Mouse (Mus musculus) natural killer cell, adult 2 months (primary cell): ENCODE measurements around the gene Myf5.

Experiments
- DNase-seq, 2 experiments: peaks; one replicate each; pipeline ENCODE4 v3.0.0; 2022; ENCODE audit warnings: low spot score in 2 of 2

Gene Myf5

DNA sequence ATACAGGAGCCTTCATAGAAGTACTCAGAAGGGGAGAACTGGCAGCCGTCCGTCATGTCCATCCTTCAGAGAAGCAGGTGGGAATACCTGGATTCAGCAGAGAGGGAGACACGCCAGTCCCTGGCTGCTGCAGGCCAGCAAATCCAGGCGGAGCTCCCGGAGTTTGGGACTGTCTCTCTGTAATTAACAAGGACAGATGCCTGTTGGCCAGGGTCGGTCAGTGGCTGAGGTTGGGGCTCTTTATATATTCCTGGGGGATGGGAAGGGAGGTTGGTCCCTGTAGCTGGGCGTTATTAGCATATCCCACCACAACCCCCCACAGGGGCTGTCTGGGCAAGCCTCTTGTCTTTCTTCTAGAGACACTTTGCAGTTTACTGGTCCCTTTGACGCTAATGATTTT lies at the start of gene Myf5:
TSS of gene Myf5 (minus strand) at position 265 of the 400 bp plus-strand sequence.
- no peak for DNase-seq

DNA sequence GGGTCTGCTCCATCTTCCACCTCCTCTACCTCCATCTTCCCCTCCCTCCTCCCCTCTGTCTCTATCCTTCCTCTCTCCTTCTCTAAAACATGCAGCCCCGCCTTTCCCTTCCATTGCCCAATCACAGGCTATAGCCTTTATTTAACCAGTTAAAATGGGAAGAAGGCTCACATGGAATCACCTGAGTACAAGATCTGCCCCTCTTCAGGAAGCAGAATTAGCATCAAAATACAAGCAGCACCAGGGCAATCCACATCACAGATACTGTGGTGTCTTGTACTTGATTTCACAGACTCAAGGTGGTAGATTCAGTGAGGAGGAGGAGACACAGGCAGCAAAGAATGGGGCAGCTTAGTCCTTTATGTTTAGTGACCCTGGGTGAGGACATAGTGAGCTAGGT lies 42.8 kb upstream of the Myf5 start:
- DNase-seq, result no peak

DNA sequence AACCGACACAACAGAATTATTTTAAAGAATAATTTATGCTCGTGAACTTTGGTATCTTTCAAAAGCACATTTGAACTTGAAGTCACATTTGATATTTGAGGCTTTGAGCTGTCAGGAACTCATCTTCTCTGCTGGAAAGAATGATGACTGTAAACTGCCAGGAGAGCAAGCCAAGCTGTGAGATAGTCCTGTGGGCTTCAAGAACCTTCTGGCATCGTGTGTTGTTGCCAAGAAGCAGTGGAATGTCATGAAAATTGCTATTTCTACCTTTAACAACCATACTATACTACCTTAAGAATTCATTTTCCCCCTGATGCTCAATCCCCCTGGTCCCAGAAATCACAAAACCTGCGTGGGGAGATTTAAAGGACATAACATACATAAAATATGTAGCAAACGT lies 33.3 kb upstream of the Myf5 start:
- no peak for DNase-seq

DNA sequence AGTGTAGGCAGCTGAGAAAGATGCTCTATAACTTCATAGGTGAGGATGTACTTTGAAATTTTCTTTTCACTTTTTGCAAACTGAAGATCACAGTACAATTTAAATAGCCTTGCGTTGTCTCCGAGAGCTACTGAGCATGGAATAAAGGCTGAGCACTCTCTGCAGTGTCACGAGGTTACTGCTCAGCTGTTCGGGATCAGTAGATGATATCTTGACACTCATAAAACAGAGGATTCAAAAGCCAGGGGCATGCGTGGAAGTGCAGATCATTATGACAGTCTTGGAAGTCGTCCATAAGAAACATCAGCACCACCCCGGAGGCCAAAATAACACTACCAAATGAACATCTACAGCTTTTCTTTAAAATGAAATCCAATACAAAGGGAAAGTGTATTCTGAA lies 30.7 kb upstream of the Myf5 start:
- no peak for DNase-seq

DNA sequence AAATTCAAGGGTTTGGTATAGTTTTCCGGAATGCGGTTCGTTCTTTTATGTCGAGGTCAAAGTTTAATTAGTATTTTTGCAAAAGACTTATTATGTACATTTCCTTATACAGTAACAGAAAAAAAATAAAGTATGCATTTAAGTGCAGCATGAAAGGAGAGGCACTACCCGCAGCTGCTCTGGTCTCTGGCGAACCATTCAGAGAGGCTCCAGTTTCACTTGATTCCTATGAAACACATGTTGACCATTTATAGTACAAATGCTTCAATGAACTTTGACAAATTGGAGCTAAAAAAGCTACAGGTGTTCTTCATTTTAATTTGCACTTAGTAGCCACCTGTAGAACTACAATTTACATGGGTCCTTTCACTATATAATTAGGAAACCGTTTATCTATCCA lies 28.8 kb upstream of the Myf5 start:
- DNase-seq, result no peak

DNA sequence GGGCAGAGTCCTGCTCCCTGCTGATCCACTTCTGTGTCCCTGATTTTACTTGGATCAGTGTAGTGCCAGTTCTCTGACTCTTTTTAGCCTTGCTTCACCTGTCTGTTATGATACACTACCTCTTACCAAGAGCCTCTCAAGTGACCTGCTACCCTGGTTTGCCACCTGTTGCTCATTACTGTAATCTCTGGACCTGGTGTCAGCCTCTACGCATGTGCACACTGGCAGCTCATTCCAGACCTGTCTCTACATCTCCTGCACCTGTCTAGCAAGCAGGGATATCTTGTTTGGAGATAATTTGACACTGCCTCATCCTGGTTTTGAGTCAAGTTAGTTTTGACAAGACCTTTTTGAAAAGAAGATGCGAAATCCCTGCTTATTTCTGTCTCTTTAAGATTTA lies 20.5 kb upstream of the Myf5 start:
- no peak for DNase-seq

DNA sequence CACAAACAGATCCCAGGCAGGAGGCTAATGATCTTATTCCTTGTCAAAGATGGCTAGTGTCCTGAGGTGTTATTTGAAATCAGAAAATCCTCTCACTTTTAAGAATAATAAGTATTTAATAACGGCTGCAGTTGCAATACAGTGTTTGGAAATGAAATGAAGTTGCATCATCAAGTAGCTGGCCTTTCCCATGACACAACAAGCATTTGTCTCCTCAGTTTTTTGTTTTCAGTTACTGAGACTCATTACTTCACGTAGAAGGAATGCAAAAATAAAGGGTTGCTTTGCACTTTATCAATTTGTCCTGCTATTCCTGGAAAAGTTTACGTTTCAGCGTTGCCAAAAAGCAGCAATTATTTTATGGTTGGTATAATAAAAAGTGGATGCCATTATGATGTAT lies 17.5 kb upstream of the Myf5 start:
- DNase-seq, result no peak

DNA sequence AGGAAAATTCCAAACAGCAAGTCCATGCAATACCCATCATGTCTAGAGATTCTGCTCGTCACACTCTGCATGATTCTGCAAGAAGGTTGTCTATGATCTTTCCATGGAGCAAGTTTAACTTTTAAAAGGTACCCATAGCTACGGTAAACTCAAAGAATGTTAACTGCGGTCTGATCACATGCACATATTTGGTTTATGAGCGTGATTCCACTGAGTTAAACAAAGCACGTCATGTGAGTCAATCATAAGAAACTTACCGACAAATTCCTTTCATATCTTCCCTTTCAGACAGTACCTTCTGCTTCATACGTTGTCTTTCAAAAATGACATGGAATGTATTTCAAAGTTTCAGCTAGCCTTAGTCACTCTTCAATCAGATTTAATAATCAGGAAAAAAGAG lies 16.3 kb upstream of the Myf5 start:
- DNase-seq, result no peak

DNA sequence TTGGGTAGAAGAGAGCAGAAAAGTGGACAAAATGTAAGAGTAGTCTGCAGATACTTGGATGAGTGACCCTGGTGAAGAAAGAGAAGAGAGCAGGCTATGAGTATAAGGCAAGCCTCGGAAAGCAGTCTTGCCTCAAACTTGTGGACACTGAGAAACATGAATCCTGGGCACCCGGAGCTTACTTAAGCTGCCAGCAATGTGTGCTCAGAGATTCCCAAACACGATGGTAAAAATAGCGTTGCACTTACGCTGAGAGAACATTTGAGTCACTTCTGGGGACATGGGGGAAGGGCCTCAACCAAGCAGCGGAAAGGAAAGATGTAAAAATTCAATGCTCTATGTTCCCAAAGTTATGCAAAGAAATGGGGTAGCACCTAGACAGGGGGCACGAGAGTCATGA lies 13.7 kb upstream of the Myf5 start:
- no peak for DNase-seq

DNA sequence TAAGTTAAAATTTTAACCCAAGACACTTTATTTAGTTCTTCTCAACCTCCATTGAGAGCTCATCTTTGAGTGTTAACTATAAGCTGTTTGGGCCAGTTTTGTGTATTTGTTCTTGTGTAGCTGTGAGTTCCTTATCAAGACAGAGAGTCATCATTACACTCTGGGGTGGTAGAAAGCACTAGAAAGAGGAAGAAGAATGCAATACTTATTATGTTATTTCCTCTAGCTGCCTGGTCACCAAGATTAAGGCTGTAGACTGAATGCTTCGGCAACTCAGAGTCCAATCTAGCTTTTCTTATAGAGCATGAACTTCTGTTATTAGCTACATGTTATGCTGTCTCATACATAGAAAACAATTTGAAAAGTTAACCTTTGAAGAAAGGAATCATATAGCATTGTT lies 10.5 kb upstream of the Myf5 start:
- DNase-seq, result no peak

DNA sequence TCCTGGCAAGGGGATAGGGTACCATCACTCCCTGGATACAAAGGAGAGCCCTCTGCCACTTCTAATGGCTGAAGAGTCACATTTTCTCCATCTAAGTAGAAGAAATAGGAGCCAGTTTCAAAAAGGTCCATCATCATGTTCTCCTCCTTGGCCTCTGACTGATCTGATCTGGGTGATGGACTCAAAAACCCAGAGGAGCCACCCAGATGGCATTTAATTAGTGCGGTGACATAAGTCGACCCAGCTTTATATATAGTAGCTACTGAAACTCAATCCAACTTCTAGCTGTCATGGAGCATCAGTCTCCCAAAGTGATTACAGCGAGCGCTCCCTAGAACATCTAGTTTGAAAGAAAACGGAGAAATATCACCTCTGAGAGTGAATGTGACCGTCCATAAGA lies 8.6 kb upstream of the Myf5 start, which contains the start of gene Myf6:
TSS of gene Myf6 (minus strand) at position 170 of the 400 bp plus-strand sequence.
- no peak for DNase-seq

DNA sequence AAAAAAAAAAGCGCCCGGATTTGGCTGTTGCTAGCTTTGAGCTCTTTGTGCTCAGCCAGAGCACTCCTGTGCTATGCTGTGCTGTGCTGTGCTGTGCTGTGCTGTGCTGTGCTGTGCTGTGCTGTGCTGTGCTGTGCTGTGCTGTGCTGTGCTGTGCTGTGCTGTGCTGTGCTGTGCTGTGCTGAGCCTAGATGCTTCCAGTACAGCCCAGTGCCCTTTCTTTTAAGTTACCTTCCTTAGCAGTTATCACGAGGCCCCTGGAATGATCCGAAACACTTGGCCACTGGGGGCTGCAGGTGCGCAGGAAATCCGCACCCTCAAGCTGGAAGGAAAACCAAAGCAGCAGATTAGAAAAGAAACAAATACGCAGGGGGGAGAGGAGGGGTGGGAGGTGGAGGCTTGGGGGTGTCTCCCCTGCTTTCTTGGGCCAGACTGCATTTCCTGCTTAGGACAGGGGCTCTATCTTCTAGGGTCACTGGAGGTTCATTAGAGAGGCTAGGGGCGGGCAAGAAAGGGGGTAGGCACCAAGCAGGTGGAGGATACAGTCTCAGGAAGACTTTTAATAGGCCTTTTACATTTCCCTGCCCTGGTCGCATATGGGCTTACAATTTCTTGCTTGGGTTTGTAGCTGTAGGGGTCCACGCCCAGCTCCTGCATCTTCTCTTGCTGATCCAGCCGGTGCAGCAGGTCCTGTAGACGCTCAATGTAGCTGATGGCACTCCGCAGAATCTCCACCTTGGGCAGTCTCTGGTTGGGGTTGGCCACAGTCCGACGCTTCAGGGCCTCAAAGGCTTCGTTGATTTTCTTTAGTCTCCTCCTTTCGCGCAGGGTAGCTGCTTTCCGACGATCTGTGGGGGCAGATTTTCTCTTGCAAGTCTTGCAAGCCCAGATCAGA lies 7.9 kb upstream of the Myf5 start:
- DNase-seq, result no peak

DNA sequence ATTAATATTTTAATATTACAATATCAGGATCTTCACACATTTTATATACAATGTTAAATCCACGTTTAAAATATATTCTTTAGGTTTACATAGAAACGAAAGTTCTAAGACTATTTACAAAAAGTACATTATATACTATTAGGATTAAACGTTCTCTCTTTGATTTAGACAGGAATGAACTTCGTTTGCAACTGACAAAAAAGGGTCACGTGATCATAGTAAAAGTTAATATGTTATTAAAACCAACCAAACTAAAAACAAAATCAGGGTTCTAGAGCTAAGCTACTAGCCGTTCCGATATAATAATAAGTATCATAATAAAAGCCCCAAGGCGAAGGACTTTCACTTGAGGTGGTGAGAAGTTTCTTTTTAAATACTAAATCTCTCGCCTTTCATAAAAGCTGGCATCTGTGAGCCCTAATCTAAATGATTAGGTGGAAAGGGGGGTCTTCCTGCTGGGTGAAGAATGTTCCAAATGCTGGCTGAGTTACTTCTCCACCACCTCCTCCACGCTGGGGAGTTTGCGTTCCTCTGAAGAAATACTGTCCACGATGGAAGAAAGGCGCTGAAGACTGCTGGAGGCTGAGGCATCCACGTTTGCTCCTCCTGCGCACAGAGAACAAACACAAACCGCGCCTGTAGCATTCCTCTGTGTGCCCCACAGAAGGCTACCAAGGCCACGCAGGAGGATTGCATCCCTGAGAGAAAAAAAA lies 7.1 kb upstream of the Myf5 start:
- DNase-seq, result no peak

DNA sequence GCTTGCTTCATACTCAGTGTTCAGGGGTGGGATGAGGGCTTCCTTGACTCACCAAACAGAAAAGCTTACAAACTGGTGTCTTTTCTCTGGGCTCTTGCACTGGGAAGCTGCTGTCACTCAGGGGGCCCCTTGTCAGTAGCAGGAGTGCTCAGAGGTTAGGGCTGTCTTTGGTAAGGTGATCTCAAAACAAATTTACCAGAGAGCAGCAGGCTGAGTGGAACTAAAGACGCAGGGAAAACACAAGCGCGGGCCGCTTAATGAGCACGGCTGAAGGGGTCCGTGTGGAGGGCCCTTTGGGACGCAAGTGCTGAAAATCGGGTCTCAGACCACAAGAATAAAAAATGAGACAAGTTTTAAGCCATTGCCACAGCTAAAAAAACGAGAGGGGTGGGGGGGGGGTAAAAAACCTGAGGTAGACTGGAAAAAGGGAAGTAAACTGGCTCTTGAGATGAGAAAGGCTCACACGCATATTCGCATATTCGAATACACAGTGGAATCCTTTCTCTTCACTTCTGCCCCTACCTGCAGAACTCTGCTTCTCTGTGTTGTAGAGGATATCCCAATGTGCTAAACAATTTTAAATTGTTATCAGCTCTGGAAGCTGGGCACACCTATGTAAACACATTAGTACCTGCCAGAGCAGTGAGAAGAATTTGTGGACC lies 2.9 kb upstream of the Myf5 start:
- DNase-seq, result no peak

DNA sequence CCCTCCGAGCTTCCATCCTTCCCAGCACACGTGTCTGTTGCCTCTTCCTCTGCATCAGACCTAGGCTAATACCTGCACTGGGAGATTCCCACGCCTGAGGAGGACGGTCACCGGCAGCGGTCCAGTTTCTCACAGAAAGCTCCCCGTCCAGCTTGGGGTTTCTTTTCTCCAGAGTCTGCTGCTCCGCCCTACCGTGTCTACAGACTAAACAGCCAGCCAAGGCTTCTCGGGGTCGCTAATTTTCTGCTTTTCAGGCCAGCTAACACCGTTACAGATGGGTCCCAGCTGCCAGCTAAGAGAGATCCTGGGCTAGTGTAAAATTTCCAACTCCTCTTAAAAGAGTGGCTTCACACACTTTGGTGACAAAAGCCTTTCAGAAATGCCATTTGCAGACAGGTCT lies 836 bp upstream of the Myf5 start:
- no peak for DNase-seq

DNA sequence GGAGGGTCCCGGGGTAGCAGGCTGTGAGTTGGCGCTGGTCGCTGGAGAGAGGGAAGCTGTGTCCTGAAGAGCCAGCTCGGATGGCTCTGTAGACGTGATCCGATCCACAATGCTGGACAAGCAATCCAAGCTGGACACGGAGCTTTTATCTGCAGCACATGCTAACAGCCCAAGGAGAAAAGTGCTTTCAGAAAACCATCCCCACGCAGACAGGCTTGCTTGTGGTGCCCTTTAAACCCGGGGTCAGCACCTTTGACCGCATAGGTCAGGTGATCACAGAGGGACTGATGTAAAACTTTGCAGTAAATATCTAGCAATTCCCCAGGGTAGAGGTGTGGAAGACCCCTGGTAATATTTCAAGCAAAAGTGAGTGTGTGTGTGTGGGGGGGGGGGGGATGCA lies 1.9 kb downstream of the Myf5 start:
- no peak for DNase-seq

DNA sequence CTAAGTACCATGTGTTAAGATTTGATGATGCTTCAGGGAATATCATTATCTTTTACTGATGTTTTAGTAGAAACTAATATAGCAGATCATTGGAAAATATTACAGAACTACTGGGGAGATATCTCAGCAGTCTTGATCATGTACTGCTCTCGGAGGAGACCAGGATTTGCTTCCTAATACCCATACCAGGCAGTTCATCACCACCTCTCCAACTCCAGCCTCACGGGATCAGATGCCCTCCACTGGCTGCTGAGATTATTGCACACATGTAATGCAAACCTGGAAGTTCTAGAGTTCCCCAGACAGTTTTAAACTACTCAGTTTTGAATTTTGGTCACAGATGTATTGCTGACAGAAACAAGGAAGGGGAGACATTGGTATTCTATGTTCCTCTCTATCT lies 12.4 kb downstream of the Myf5 start:
- no peak for DNase-seq

DNA sequence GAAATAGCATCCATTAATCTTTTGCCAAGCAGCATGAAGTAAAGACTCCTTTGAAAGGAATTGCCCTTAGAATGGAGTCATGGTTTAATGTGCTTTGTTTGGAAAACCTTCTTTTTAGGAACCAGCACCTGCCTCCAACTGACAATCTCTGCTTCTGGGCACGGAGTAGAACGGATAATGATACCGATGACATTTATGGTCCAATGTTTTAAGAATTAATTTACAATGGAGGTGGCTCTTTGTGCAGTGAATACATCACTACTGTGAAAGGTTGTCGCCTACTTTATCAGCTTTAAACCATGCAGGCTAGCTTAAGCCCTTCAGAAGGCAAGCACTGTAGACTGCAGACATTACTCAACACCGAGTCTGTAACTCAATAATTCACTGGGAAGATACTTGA lies 14.2 kb downstream of the Myf5 start:
- no peak for DNase-seq

DNA sequence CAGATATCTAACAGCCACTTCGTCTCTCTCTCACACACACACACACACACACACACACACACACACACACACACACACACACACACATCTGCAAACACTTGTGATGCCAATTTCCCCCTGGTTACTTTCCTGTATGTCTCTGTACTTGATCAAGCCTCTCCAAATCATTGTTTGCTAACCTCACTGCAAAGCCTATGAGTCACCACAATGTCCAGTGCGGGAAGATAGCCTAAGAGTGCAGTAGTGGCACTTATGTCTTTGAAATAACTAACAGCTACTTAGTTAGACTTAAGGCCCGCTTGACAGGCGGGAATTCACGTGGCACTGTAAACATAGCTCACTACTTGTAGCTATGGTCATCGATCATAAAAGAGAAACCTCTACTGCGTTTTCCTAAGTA lies 18.1 kb downstream of the Myf5 start:
- no peak for DNase-seq

DNA sequence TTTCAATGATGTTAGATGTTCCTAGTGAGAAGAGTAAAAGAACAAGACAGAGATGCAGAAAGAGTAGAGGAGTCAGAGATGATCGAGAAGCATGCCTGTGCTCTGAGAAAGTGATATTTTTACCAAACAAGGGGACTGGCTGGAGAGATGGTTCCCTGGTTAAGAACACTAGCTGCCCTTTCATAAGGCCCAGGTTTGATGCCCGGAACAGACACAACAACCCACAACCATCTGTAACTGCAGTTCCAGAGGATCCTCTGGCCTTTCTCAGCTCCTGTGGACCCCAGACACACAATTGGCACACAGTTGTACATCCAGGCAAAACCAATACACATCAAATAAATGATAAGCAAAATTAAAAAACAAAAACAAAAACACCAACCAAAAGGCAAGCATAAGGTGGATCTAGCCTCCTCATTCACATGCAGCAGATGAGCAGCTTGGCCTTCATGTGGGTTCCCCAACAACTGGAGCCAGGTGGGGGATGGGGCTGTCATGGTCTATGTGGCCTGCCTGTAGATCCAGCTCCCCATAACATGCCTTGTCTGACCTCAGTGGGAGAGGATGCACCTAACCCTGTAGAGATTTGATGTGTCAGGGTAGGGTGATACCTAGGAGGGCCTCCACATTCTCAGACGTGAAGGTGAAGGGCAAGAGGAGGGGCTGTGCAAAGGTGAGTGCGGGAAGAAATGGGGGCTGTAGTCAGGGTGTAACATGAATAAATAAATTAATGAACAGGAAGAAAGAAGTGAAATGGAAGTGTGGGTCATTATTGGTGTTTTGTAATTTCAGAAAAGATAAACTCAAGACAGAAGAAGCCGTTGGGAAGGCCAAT lies 36.2 kb downstream of the Myf5 start:
- no peak for DNase-seq

DNA sequence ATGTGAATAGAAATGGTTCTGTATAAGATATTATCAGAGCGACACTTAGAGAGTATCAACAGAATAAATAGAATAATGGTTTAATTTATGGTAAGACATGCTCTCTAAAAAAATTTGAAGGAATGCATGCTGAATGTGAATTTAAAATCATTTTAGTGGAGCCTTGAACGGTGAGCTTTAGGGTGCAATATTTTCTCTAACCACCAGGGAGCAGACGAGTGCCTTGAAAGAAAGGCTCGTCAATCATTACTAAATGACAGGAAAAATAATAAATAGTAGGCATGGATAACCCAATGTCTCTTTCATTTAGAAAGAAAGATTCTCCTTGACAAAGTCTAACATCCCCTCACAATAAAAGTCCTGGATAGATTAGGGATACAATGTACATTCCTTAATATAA lies 43.2 kb downstream of the Myf5 start:
- no peak for DNase-seq

DNA sequence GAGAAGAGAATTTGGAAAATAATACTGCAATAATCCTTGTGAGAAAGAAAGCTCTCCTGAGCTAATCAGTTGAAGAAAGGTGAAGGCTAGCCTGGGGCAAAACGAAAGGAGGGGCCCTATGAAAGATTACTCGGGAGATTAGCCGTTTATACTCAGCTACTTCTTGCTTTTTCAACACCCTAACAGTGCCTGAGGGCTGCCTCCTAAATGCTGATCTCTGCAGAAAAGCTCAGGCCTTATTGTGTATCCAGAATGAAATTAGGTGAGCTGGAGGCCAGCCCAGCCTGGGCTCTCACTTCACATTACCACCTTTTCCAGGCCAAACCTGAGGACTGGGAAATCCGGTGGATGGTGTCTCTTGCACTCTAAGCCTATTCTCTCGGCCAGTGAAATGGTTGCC lies 49.0 kb downstream of the Myf5 start:
- no peak for DNase-seq
